ENCODE assay signal across 14 mouse cellular contexts in genomic region chr7:138818314-138818713, GRCm38 (mm10). TPM values are rescaled to one million over a fixed set of nuclear protein-coding genes. Genes with fewer than 3 reads are reported as not detected.
DNase-seq lines count a peak whose midpoint lies in the region; ATAC-seq and TF ChIP-seq lines count a peak whose summit lies in the region.
"Had no signal": no experiment of that assay in that cellular context is flagged by ENCODE, and none has a peak within 500 bp of the region (broad histone marks: within the 10 kb centered on the region; RNA-seq: fewer than 3 reads in every experiment).

No protein-coding gene starts in this region.

- H3K27me3 ChIP-seq in heart, embryonic 11.5 days (ENCODE audit: control insufficient read depth, insufficient read depth, low read length) = no peaks in the 10 kb centered on the region
- H3K27me3 ChIP-seq in liver, embryonic 14.5 days (ENCODE audit: control insufficient read depth, insufficient read depth, low read length) = no peaks in the 10 kb centered on the region
- no peaks in the 10 kb centered on the region for H3K27me3 ChIP-seq in liver, embryonic 11.5 days (replicated peaks; ENCODE audit: control insufficient read depth, insufficient read depth, low read length)
- peaks cover 90% of the 10 kb centered on the region for H3K27me3 ChIP-seq in CH12.LX (replicated peaks)

- peak; percentile 21 for TF ChIP-seq RAD21 in CH12.LX (IDR thresholded peaks at IDR 0.05; ENCODE audit: low read depth, low read length)

- no peaks in the 10 kb centered on the region for H3K4me1 ChIP-seq in heart, embryonic 11.5 days (ENCODE audit: control insufficient read depth, insufficient read depth, low read length)
- no peaks in the 10 kb centered on the region for H3K4me1 ChIP-seq in liver, embryonic 14.5 days (replicated peaks; ENCODE audit: control insufficient read depth in 2 of 2, insufficient read depth in 2 of 2, low read length in 1 of 2)
- H3K4me1 ChIP-seq in liver, embryonic 11.5 days (replicated peaks; ENCODE audit: control insufficient read depth, insufficient read depth, low read length) = no peaks in the 10 kb centered on the region
- no peaks in the 10 kb centered on the region for H3K4me1 ChIP-seq in CH12.LX (ENCODE audit: control insufficient read depth in 1 of 2, insufficient read depth in 2 of 2)
- H3K4me1 ChIP-seq: megakaryocyte, embryonic 14.5 days had no signal

- H3K79me2 ChIP-seq in CH12.LX (replicated peaks; ENCODE audit: control insufficient read depth, extremely low read depth, insufficient read depth, poor library complexity, severe bottlenecking) = no peaks in the 10 kb centered on the region

- TF ChIP-seq CTCF in liver, embryonic 14.5 days (IDR thresholded peaks at IDR 0.05; ENCODE audit: low read depth) = peak; percentile 55
- TF ChIP-seq CTCF in CH12.LX (conservative IDR thresholded peaks at IDR 0.05 in 1 of 2, IDR thresholded peaks at IDR 0.05 in 1 of 2; ENCODE audit: low read depth in 2 of 2, low read length in 2 of 2) = peak in 1 of 2 experiments; percentile 57; a peak in 2 of 4 replicates
- TF ChIP-seq CTCF in brain, embryonic 14.5 days (IDR thresholded peaks at IDR 0.05; ENCODE audit: borderline replicate concordance, extremely low read depth, insufficient read depth, insufficient read length) = peak; percentile 43; the same call in 1 of the 2 replicates

- H3K27ac ChIP-seq in heart, embryonic 11.5 days (ENCODE audit: low read depth, low read length) = no peak overlapping the region
- H3K27ac ChIP-seq in liver, embryonic 14.5 days = no peak overlapping the region
- no peak overlapping the region for H3K27ac ChIP-seq in liver, embryonic 11.5 days (ENCODE audit: low read depth, low read length)
- no peak overlapping the region for H3K27ac ChIP-seq in CH12.LX (ENCODE audit: insufficient read depth, low read depth)
- H3K27ac ChIP-seq: embryonic facial prominence, embryonic 12.5 days had no signal

- in situ Hi-C loops in CH12.LX (cut with MboI; ENCODE audit: low pct_ligation_motif_present, low pct_unique_long_range_greater_than_20kb, low sequenced_read_pairs) = no loop called here

- TF ChIP-seq EP300 in liver, embryonic 14.5 days (IDR thresholded peaks at IDR 0.05; ENCODE audit: low read depth) = no peak
- TF ChIP-seq EP300 in CH12.LX (IDR thresholded peaks at IDR 0.05; ENCODE audit: low read length) = no peak

- no peak for ATAC-seq in heart, embryonic 11.5 days (replicated peaks; ENCODE audit: insufficient number of reproducible peaks, low FRiP score, low TSS enrichment)
- no peak for ATAC-seq in liver, embryonic 14.5 days (ENCODE audit: insufficient read depth)
- no peak for ATAC-seq in liver, embryonic 11.5 days (replicated peaks; ENCODE audit: low FRiP score)

- TF ChIP-seq POLR2A in CH12.LX (IDR thresholded peaks at IDR 0.05; ENCODE audit: low read depth, low read length) = no peak
- no peak for TF ChIP-seq POLR2A in brain, embryonic 14.5 days (IDR thresholded peaks at IDR 0.05; ENCODE audit: borderline replicate concordance, extremely low read depth, insufficient read depth, insufficient read length, poor library complexity, severe bottlenecking)

- no peaks in the 10 kb centered on the region for H3K9me3 ChIP-seq in heart, embryonic 11.5 days (replicated peaks; ENCODE audit: control insufficient read depth, low read length)
- H3K9me3 ChIP-seq in liver, embryonic 14.5 days (ENCODE audit: control insufficient read depth, low read length) = no peaks in the 10 kb centered on the region
- no peaks in the 10 kb centered on the region for H3K9me3 ChIP-seq in liver, embryonic 11.5 days (ENCODE audit: control insufficient read depth, low read length)
- H3K9me3 ChIP-seq in CH12.LX (replicated peaks; ENCODE audit: low read length) = peaks cover 5% of the 10 kb centered on the region
- H3K9me3 ChIP-seq: embryonic facial prominence, embryonic 12.5 days had no signal

- H3K4me3 ChIP-seq in heart, embryonic 11.5 days (ENCODE audit: low read depth, low read length) = no peak overlapping the region
- H3K4me3 ChIP-seq in liver, embryonic 14.5 days (ENCODE audit: insufficient read depth in 1 of 2, low read depth in 2 of 2, low read length in 2 of 2) = no peak overlapping the region
- H3K4me3 ChIP-seq in liver, embryonic 11.5 days (ENCODE audit: low read depth, low read length) = no peak overlapping the region
- no peak overlapping the region for H3K4me3 ChIP-seq in CH12.LX (replicated peaks in 1 of 3; ENCODE audit: low read depth in 2 of 3, low read length in 2 of 3, poor library complexity in 1 of 3)
- H3K4me3 ChIP-seq: embryonic facial prominence, embryonic 12.5 days; megakaryocyte, embryonic 14.5 days had no signal

- no peak overlapping the region for H3K4me2 ChIP-seq in heart, embryonic 11.5 days
- H3K4me2 ChIP-seq in liver, embryonic 14.5 days (ENCODE audit: low read depth) = no peak overlapping the region
- H3K4me2 ChIP-seq in liver, embryonic 11.5 days = no peak overlapping the region
- H3K4me2 ChIP-seq in CH12.LX (ENCODE audit: insufficient read depth, low read depth, poor library complexity, severe bottlenecking) = no peak overlapping the region
- H3K4me2 ChIP-seq: embryonic facial prominence, embryonic 12.5 days had no signal

- WGBS in heart, embryonic 11.5 days (ENCODE audit: insufficient replicate concordance) = 44% methylated on average over 4 of the region's 4 CpGs
- WGBS in liver, embryonic 14.5 days (ENCODE audit: insufficient replicate concordance) = 43% methylated on average over 4 of the region's 4 CpGs
- WGBS in liver, embryonic 11.5 days = 50% methylated on average over 4 of the region's 4 CpGs

- peak; percentile 70 for DNase-seq in heart, adult 11 months
- DNase-seq in liver, embryonic 14.5 days (ENCODE audit: low read depth in 3 of 3, low spot score in 3 of 3) = no peak
- DNase-seq in liver, embryonic 11.5 days (ENCODE audit: low spot score) = no peak
- DNase-seq in CH12.LX (ENCODE audit: extremely low read depth) = peak; percentile 10
- DNase-seq in brain, embryonic 14.5 days (ENCODE audit: low read depth) = no peak
- no peak for DNase-seq in frontal cortex, adult 2 months (ENCODE audit: extremely low spot score in 1 of 2, low spot score in 1 of 2)
- DNase-seq in ovary, postnatal 14 days (ENCODE audit: low spot score) = no peak
- DNase-seq: adrenal gland, adult 8-10 months; right cerebral cortex, postnatal 4 days; thymus, adult 18-20 months had no signal

- no peaks in the 10 kb centered on the region for H3K36me3 ChIP-seq in heart, embryonic 11.5 days (ENCODE audit: control insufficient read depth, insufficient read depth, low read length)
- H3K36me3 ChIP-seq in liver, embryonic 14.5 days (replicated peaks; ENCODE audit: control insufficient read depth, insufficient read depth, low read depth) = no peaks in the 10 kb centered on the region
- no peaks in the 10 kb centered on the region for H3K36me3 ChIP-seq in liver, embryonic 11.5 days (ENCODE audit: control insufficient read depth, insufficient read depth, low read length)
- no peaks in the 10 kb centered on the region for H3K36me3 ChIP-seq in CH12.LX (replicated peaks in 1 of 2; ENCODE audit: control insufficient read depth in 1 of 2, insufficient read depth in 1 of 2, low read length in 1 of 2)
- H3K36me3 ChIP-seq: embryonic facial prominence, embryonic 12.5 days; G1E had no signal

- no peak overlapping the region for H3K9ac ChIP-seq in heart, embryonic 11.5 days (ENCODE audit: low read depth, low read length)
- H3K9ac ChIP-seq in liver, embryonic 14.5 days (replicated peaks) = no peak overlapping the region
- H3K9ac ChIP-seq in liver, embryonic 11.5 days (ENCODE audit: low read depth, low read length) = no peak overlapping the region
- no peak overlapping the region for H3K9ac ChIP-seq in CH12.LX (ENCODE audit: insufficient read depth, low read depth)
- H3K9ac ChIP-seq: embryonic facial prominence, embryonic 12.5 days had no signal

- dilution Hi-C loops in CH12.LX (cut with MboI; ENCODE audit: extremely low pct_ligation_motif_present, extremely low pct_unique_long_range_greater_than_20kb, low sequenced_read_pairs) = no loop called here

TF ChIP-seq in CH12.LX, 34 proteins besides CTCF, POLR2A, EP300 and RAD21:
- TF ChIP-seq SMC3 (IDR thresholded peaks at IDR 0.05; ENCODE audit: low read depth, low read length) (0 out of 2 replicates have a peak, but pooled peaks have one; percentile 18), CHD2 (IDR thresholded peaks at IDR 0.05; ENCODE audit: low read length) (no peak)

RNA-seq across cellular contexts. Expression of gene Ppp2r2d, which starts 27.6 kb away (rescaled TPM):
- polyA plus RNA-seq in heart, embryonic 11.5 days (2014; fragmentation: Nextera tagmentation; extraction: Ambion mirVana) = 42.8 and 43.4 TPM in 2 replicates
- polyA plus RNA-seq in liver, embryonic 14.5 days (2012; rRNA removed) = 9.2 and 13.9 TPM in 2 replicates
- polyA plus RNA-seq in liver, embryonic 14.5 days (2014; fragmentation: Nextera tagmentation; extraction: Ambion mirVana) = 14.2 and 18.3 TPM in 2 replicates
- polyA plus RNA-seq in liver, embryonic 11.5 days (2014; fragmentation: Nextera tagmentation; extraction: Ambion mirVana) = 40.9 and 42.0 TPM in 2 replicates
- total RNA-seq in CH12.LX (2012; rRNA removed) = 24.3 and 28.9 TPM in 2 replicates
- 54.1 and 56.3 TPM in 2 replicates for total RNA-seq in CH12.LX (2014; rRNA removed)
- polyA plus RNA-seq in CH12.LX (2012; ENCODE audit: insufficient read length, low read depth) = 39.6 and 46.0 TPM in 2 replicates
- polyA plus RNA-seq in brain, embryonic 14.5 days (2012; rRNA removed) = 87.2 and 103 TPM in 2 replicates
- 62.3 and 64.9 TPM in 2 replicates for polyA plus RNA-seq in frontal cortex, adult 2 months (2012; rRNA removed)

RNA-seq across cellular contexts. Expression of gene Mapk1ip1, which starts 27.8 kb away (rescaled TPM):
- polyA plus RNA-seq in heart, embryonic 11.5 days (2014; fragmentation: Nextera tagmentation; extraction: Ambion mirVana) = 11.4 and 12.7 TPM in 2 replicates
- 6.3 and 7.0 TPM in 2 replicates for polyA plus RNA-seq in liver, embryonic 14.5 days (2012; rRNA removed)
- polyA plus RNA-seq in liver, embryonic 14.5 days (2014; fragmentation: Nextera tagmentation; extraction: Ambion mirVana) = 1.9 and 2.3 TPM in 2 replicates
- 6.6 and 7.4 TPM in 2 replicates for polyA plus RNA-seq in liver, embryonic 11.5 days (2014; fragmentation: Nextera tagmentation; extraction: Ambion mirVana)
- total RNA-seq in CH12.LX (2012; rRNA removed) (3.6 and 5.1 TPM in 2 replicates), CH12.LX (2014; rRNA removed) (3.2 and 4.2 TPM in 2 replicates)
- 5.2 and 6.6 TPM in 2 replicates for polyA plus RNA-seq in CH12.LX (2012; ENCODE audit: insufficient read length, low read depth)
- polyA plus RNA-seq in brain, embryonic 14.5 days (2012; rRNA removed) = 60.8 and 85.5 TPM in 2 replicates
- 94.0 and 97.6 TPM in 2 replicates for polyA plus RNA-seq in frontal cortex, adult 2 months (2012; rRNA removed)

Comparison
In these comparisons a context has a peak if more than half of its experiments do, and no peak if none do; other contexts are left out.
1. DNase-seq: peak in heart, adult 11 months (single experiment) and CH12.LX (single experiment); none in liver, embryonic 14.5 days (0 of 3), liver, embryonic 11.5 days (single experiment), brain, embryonic 14.5 days (single experiment), frontal cortex, adult 2 months (0 of 2) and ovary, postnatal 14 days (single experiment).